Mouse (Mus musculus): Measurements from ENCODE around the gene Dlg5. TPM values are rescaled to one million over a fixed set of nuclear protein-coding genes. Genes with fewer than 3 reads are reported as not detected.

Gene Dlg5
- polyA plus RNA-seq, 1 experiment from 2014 or later: 5.7 TPM

- H3K9ac ChIP-seq: no peak overlapping the region
- no peak overlapping the region for H3K4me3 ChIP-seq
- no peaks in the 10 kb centered on the region for H3K36me3 ChIP-seq
- no peak overlapping the region for H3K4me2 ChIP-seq
- WGBS: 53% methylated on average over 12 of the region's 12 CpGs
- no peaks in the 10 kb centered on the region for H3K9me3 ChIP-seq (replicated peaks)
- no peaks in the 10 kb centered on the region for H3K27me3 ChIP-seq
- H3K4me1 ChIP-seq (replicated peaks): peaks cover 15% of the 10 kb centered on the region; the same call in 1 of the 2 replicates
- H3K27ac ChIP-seq: no peak overlapping the region
- no peak for ATAC-seq (replicated peaks; ENCODE audit: insufficient number of reproducible peaks, insufficient read depth, low FRiP score, low read depth)
Observed at GRCm38 (mm10) chr14:24232641-24233633, 12.8 kb downstream of the Dlg5 start.

- H3K27ac ChIP-seq: no peak overlapping the region
- no peak overlapping the region for H3K4me3 ChIP-seq
- no peak overlapping the region for H3K4me2 ChIP-seq
- no peak overlapping the region for H3K9ac ChIP-seq
- no peaks in the 10 kb centered on the region for H3K27me3 ChIP-seq
- H3K4me1 ChIP-seq (replicated peaks): peaks cover 13% of the 10 kb centered on the region; the same call in 1 of the 2 replicates
- no peak for ATAC-seq (replicated peaks; ENCODE audit: insufficient number of reproducible peaks, insufficient read depth, low FRiP score, low read depth)
- H3K9me3 ChIP-seq (replicated peaks): no peaks in the 10 kb centered on the region
- WGBS: 68% methylated on average over 6 of the region's 6 CpGs
- H3K36me3 ChIP-seq: no peaks in the 10 kb centered on the region
Observed at GRCm38 (mm10) chr14:24228549-24228948, 17.2 kb downstream of the Dlg5 start.

- 60% methylated on average over 8 of the region's 8 CpGs for WGBS
Observed at GRCm38 (mm10) chr14:24227015-24227414, 18.7 kb downstream of the Dlg5 start.

GRCm38 (mm10) chr14:24226344-24226743 lies 19.4 kb downstream of the Dlg5 start:
- ATAC-seq (replicated peaks; ENCODE audit: insufficient number of reproducible peaks, insufficient read depth, low FRiP score, low read depth): no peak
- Histone ChIP-seq H3K4me2 (no peak overlapping the region), H3K4me3 (no peak overlapping the region), H3K9me3 (replicated peaks) (no peaks in the 10 kb centered on the region), H3K27ac (no peak overlapping the region), H3K27me3 (no peaks in the 10 kb centered on the region), H3K9ac (no peak overlapping the region), H3K36me3 (no peaks in the 10 kb centered on the region), H3K4me1 (replicated peaks) (peaks cover 14% of the 10 kb centered on the region; the same call in 1 of the 2 replicates)
- 84% methylated on average over 2 of the region's 2 CpGs for WGBS

More at GRCm38 (mm10) chr14:24227015-24227414, 18.7 kb downstream of the Dlg5 start:
- Histone ChIP-seq H3K27me3 (no peaks in the 10 kb centered on the region), H3K36me3 (no peaks in the 10 kb centered on the region), H3K9me3 (replicated peaks) (no peaks in the 10 kb centered on the region), H3K27ac (no peak overlapping the region), H3K4me3 (no peak overlapping the region), H3K9ac (no peak overlapping the region), H3K4me1 (replicated peaks) (peaks cover 14% of the 10 kb centered on the region; the same call in 1 of the 2 replicates), H3K4me2 (no peak overlapping the region)
- no peak for ATAC-seq (replicated peaks; ENCODE audit: insufficient number of reproducible peaks, insufficient read depth, low FRiP score, low read depth)

- no peak for ATAC-seq (replicated peaks; ENCODE audit: insufficient number of reproducible peaks, insufficient read depth, low FRiP score, low read depth)
- Histone ChIP-seq H3K4me3 (no peak overlapping the region), H3K4me1 (replicated peaks) (peaks cover 6% of the 10 kb centered on the region; the same call in 1 of the 2 replicates), H3K4me2 (no peak overlapping the region), H3K36me3 (no peaks in the 10 kb centered on the region), H3K27ac (no peak overlapping the region), H3K9ac (no peak overlapping the region), H3K27me3 (no peaks in the 10 kb centered on the region), H3K9me3 (replicated peaks) (no peaks in the 10 kb centered on the region)
- 26% methylated on average over 3 of the region's 3 CpGs for WGBS
Observed at GRCm38 (mm10) chr14:24222759-24223158, 23.0 kb downstream of the Dlg5 start.

GRCm38 (mm10) chr14:24222273-24222672 lies 23.4 kb downstream of the Dlg5 start:
- Histone ChIP-seq H3K4me2 (no peak overlapping the region), H3K4me3 (no peak overlapping the region), H3K9ac (no peak overlapping the region), H3K4me1 (replicated peaks) (peaks cover 9% of the 10 kb centered on the region), H3K27me3 (no peaks in the 10 kb centered on the region), H3K27ac (no peak overlapping the region), H3K36me3 (no peaks in the 10 kb centered on the region), H3K9me3 (replicated peaks) (no peaks in the 10 kb centered on the region)
- no peak for ATAC-seq (replicated peaks; ENCODE audit: insufficient number of reproducible peaks, insufficient read depth, low FRiP score, low read depth)
- 71% methylated on average over 3 of the region's 3 CpGs for WGBS

GRCm38 (mm10) chr14:24217362-24217722 lies 28.4 kb downstream of the Dlg5 start:
- H3K27me3 ChIP-seq: no peaks in the 10 kb centered on the region
- no peak overlapping the region for H3K4me2 ChIP-seq
- no peaks in the 10 kb centered on the region for H3K36me3 ChIP-seq
- no peak overlapping the region for H3K4me3 ChIP-seq
- no peaks in the 10 kb centered on the region for H3K9me3 ChIP-seq (replicated peaks)
- WGBS: 46% methylated on average over 8 of the region's 8 CpGs
- H3K9ac ChIP-seq: no peak overlapping the region
- peaks cover 43% of the 10 kb centered on the region for H3K4me1 ChIP-seq (replicated peaks)
- no peak overlapping the region for H3K27ac ChIP-seq
- no peak for ATAC-seq (replicated peaks; ENCODE audit: insufficient number of reproducible peaks, insufficient read depth, low FRiP score, low read depth)

GRCm38 (mm10) chr14:24216678-24217361 lies 28.9 kb downstream of the Dlg5 start:
- no peaks in the 10 kb centered on the region for H3K27me3 ChIP-seq
- 43% methylated on average over 10 of the region's 11 CpGs for WGBS
- no peaks in the 10 kb centered on the region for H3K9me3 ChIP-seq (replicated peaks)
- H3K27ac ChIP-seq: no peak overlapping the region
- H3K36me3 ChIP-seq: no peaks in the 10 kb centered on the region
- ATAC-seq (replicated peaks; ENCODE audit: insufficient number of reproducible peaks, insufficient read depth, low FRiP score, low read depth): 0 out of 2 replicates have a peak, but pooled peaks have one; percentile 11
- no peak overlapping the region for H3K4me2 ChIP-seq
- H3K4me3 ChIP-seq: no peak overlapping the region
- no peak overlapping the region for H3K9ac ChIP-seq
- H3K4me1 ChIP-seq (replicated peaks): peaks cover 48% of the 10 kb centered on the region

GRCm38 (mm10) chr14:24216064-24216463 lies 29.7 kb downstream of the Dlg5 start:
- peaks cover 52% of the 10 kb centered on the region for H3K4me1 ChIP-seq (replicated peaks)
- 70% methylated on average over 4 of the region's 4 CpGs for WGBS
- no peaks in the 10 kb centered on the region for H3K9me3 ChIP-seq (replicated peaks)
- H3K4me2 ChIP-seq: no peak overlapping the region
- no peaks in the 10 kb centered on the region for H3K27me3 ChIP-seq
- H3K9ac ChIP-seq: no peak overlapping the region
- ATAC-seq (replicated peaks; ENCODE audit: insufficient number of reproducible peaks, insufficient read depth, low FRiP score, low read depth): no peak
- H3K4me3 ChIP-seq: no peak overlapping the region
- no peaks in the 10 kb centered on the region for H3K36me3 ChIP-seq
- H3K27ac ChIP-seq: no peak overlapping the region

- H3K9ac ChIP-seq: no peak overlapping the region
- ATAC-seq (replicated peaks; ENCODE audit: insufficient number of reproducible peaks, insufficient read depth, low FRiP score, low read depth): no peak
- H3K9me3 ChIP-seq (replicated peaks): no peaks in the 10 kb centered on the region
- H3K4me1 ChIP-seq (replicated peaks): peaks cover 53% of the 10 kb centered on the region
- 62% methylated on average over 9 of the region's 9 CpGs for WGBS
- 0 out of 2 replicates have a peak overlapping the region, but pooled peaks have one; percentile 0 for H3K27ac ChIP-seq
- H3K27me3 ChIP-seq: no peaks in the 10 kb centered on the region
- no peak overlapping the region for H3K4me3 ChIP-seq
- H3K4me2 ChIP-seq: no peak overlapping the region
- H3K36me3 ChIP-seq: no peaks in the 10 kb centered on the region
Observed at GRCm38 (mm10) chr14:24214436-24214835, 31.3 kb downstream of the Dlg5 start.

- WGBS: 54% methylated on average over 2 of the region's 2 CpGs
- H3K9me3 ChIP-seq (replicated peaks): no peaks in the 10 kb centered on the region
- no peak overlapping the region for H3K4me2 ChIP-seq
- H3K4me3 ChIP-seq: no peak overlapping the region
- H3K9ac ChIP-seq: 0 out of 2 replicates have a peak overlapping the region, but pooled peaks have one; percentile 8
- H3K36me3 ChIP-seq: no peaks in the 10 kb centered on the region
- H3K27ac ChIP-seq: peak overlapping the region; percentile 32; the same call in 1 of the 2 replicates
- no peak for ATAC-seq (replicated peaks; ENCODE audit: insufficient number of reproducible peaks, insufficient read depth, low FRiP score, low read depth)
- H3K4me1 ChIP-seq (replicated peaks): peaks cover 54% of the 10 kb centered on the region
- H3K27me3 ChIP-seq: no peaks in the 10 kb centered on the region
Observed at GRCm38 (mm10) chr14:24213336-24213735, 32.4 kb downstream of the Dlg5 start.
